7 mouse cellular contexts compared by ENCODE assay signal in genomic region chr1:155882646-155883231, GRCm38 (mm10).
A peak's percentile ranks its signal among the peaks of the same experiment; 100 is the strongest.
DNase-seq lines count a peak whose midpoint lies in the region; ATAC-seq and TF ChIP-seq lines count a peak whose summit lies in the region.
"Not testable (repeated sequence)": the region's sequence is repeated elsewhere in the genome, so short reads cannot be mapped to it uniquely, and the experiment has no call there.

No protein-coding gene starts in this region.

- not testable (repeated sequence) for H3K4me2 ChIP-seq in liver, embryonic 11.5 days; liver, embryonic 13.5 days; liver, embryonic 15.5 days; liver, postnatal 0 days (ENCODE audit: low read depth, low read length)

- DNase-seq in ES-CJ7 (ENCODE audit: low read depth, low spot score), result peak; percentile 9
- DNase-seq in c-Kit-positive CD71-positive TER-119-negative erythroid progenitor cells, embryonic 14.5 days (ENCODE audit: low read depth), result peak; percentile 44
- not testable (repeated sequence) for DNase-seq in liver, embryonic 11.5 days (ENCODE audit: low spot score); liver, postnatal 0 days
- DNase-seq in liver, embryonic 13.5 days, result peak; percentile 17

- not testable (repeated sequence) for H3K9me3 ChIP-seq in liver, embryonic 11.5 days (ENCODE audit: control insufficient read depth, low read length); liver, embryonic 13.5 days (replicated peaks); liver, embryonic 15.5 days (replicated peaks); liver, postnatal 0 days (ENCODE audit: low read length)

- WGBS in liver, embryonic 11.5 days, result 54% methylated on average over 3 of the region's 3 CpGs
- 22% methylated on average over 3 of the region's 3 CpGs for WGBS in liver, embryonic 13.5 days (ENCODE audit: insufficient replicate concordance)
- 21% methylated on average over 3 of the region's 3 CpGs for WGBS in liver, embryonic 15.5 days (ENCODE audit: insufficient replicate concordance)
- 47% methylated on average over 3 of the region's 3 CpGs for WGBS in liver, postnatal 0 days (ENCODE audit: insufficient replicate concordance)

- H3K36me3 ChIP-seq in liver, embryonic 11.5 days (ENCODE audit: control insufficient read depth, insufficient read depth, low read length), result peaks cover 20% of the 10 kb centered on the region; the same call in 1 of the 2 replicates
- peaks cover 55% of the 10 kb centered on the region for H3K36me3 ChIP-seq in liver, embryonic 13.5 days
- H3K36me3 ChIP-seq in liver, embryonic 15.5 days (replicated peaks), result peaks cover 61% of the 10 kb centered on the region
- H3K36me3 ChIP-seq in liver, postnatal 0 days (replicated peaks; ENCODE audit: insufficient read depth, low read length), result peaks cover 49% of the 10 kb centered on the region

- peak overlapping the region; percentile 54; the same call in 1 of the 2 replicates for H3K27ac ChIP-seq in liver, embryonic 11.5 days (ENCODE audit: low read depth, low read length)
- peak overlapping the region; percentile 79 for H3K27ac ChIP-seq in liver, embryonic 13.5 days
- peak overlapping the region; percentile 70 for H3K27ac ChIP-seq in liver, embryonic 15.5 days (replicated peaks)
- 0 out of 2 replicates have a peak overlapping the region, but pooled peaks have one; percentile 29 for H3K27ac ChIP-seq in liver, postnatal 0 days (ENCODE audit: low read depth)

- not testable (repeated sequence) for H3K9ac ChIP-seq in liver, embryonic 11.5 days (ENCODE audit: low read depth, low read length); liver, embryonic 13.5 days; liver, embryonic 15.5 days; liver, postnatal 0 days (replicated peaks)

- TF ChIP-seq CTCF in liver, postnatal 0 days (IDR thresholded peaks at IDR 0.05; ENCODE audit: low read depth), result not testable (repeated sequence)

- not testable (repeated sequence) for H3K27me3 ChIP-seq in liver, embryonic 11.5 days (replicated peaks; ENCODE audit: control insufficient read depth, insufficient read depth, low read length); liver, embryonic 13.5 days; liver, embryonic 15.5 days; liver, postnatal 0 days (ENCODE audit: insufficient read depth, low read length)

- TF ChIP-seq EP300 in liver, postnatal 0 days (IDR thresholded peaks at IDR 0.05; ENCODE audit: low read depth), result 0 out of 2 replicates have a peak, but pooled peaks have one; percentile 17

- ATAC-seq in liver, embryonic 11.5 days (replicated peaks; ENCODE audit: low FRiP score), result peak; percentile 85
- peak; percentile 82 for ATAC-seq in liver, embryonic 13.5 days (ENCODE audit: low read depth)
- ATAC-seq in liver, embryonic 15.5 days (ENCODE audit: insufficient read depth), result peak; percentile 73
- ATAC-seq in liver, postnatal 0 days, result not testable (repeated sequence)
- peak; percentile 96 for ATAC-seq in megakaryocyte-erythroid progenitor cell, adult 5-6 weeks (replicated peaks; ENCODE audit: low FRiP score, low TSS enrichment, poor library complexity, severe bottlenecking)

- not testable (repeated sequence) for H3K4me3 ChIP-seq in liver, embryonic 11.5 days (ENCODE audit: low read depth, low read length); liver, embryonic 13.5 days (replicated peaks); liver, embryonic 15.5 days (replicated peaks); liver, postnatal 0 days (ENCODE audit: low read depth, low read length)

- peaks cover 18% of the 10 kb centered on the region for H3K4me1 ChIP-seq in liver, embryonic 11.5 days (replicated peaks; ENCODE audit: control insufficient read depth, insufficient read depth, low read length)
- H3K4me1 ChIP-seq in liver, embryonic 13.5 days (replicated peaks), result peaks cover 33% of the 10 kb centered on the region
- peaks cover 29% of the 10 kb centered on the region for H3K4me1 ChIP-seq in liver, embryonic 15.5 days (replicated peaks)
- H3K4me1 ChIP-seq in liver, postnatal 0 days (ENCODE audit: insufficient read depth), result not testable (repeated sequence)

Comparison
In these comparisons a context has a peak if more than half of its experiments do, and no peak if none do; other contexts are left out.
1. H3K27ac ChIP-seq: peak in every context shown above with its lines; median percentile 79 in liver, embryonic 13.5 days; 70 in liver, embryonic 15.5 days; 54 in liver, embryonic 11.5 days; 29 in liver, postnatal 0 days.